Mouse (Mus musculus): ENCODE results near the gene Serpinb9d. TPM values are rescaled to one million over a fixed set of nuclear protein-coding genes. Genes with fewer than 3 reads are reported as not detected.

Gene Serpinb9d
- polyA plus RNA-seq (2012; rRNA removed): not detected in 2 replicates

DNA sequence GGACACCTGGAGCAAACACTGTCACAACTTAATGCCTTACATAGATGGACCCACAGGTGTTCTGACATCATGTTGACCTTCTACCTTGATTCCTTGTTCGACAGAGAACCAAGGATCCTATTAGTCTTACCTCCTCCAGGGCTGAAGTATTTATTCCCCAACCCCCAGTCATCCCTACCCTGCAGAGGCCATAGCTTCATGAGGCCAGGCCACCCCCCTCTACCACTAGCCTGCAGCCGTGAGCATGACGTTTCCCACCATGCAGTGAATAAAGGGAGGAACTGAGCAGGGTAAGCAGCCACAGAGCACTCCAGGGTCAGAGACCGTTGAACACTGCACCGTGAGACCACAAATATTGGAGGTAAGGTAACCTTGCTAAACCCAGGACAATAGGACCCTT is at the start of gene Serpinb9d:
TSS of gene Serpinb9d (plus strand) at position 301 of the 400 bp plus-strand sequence.

DNA sequence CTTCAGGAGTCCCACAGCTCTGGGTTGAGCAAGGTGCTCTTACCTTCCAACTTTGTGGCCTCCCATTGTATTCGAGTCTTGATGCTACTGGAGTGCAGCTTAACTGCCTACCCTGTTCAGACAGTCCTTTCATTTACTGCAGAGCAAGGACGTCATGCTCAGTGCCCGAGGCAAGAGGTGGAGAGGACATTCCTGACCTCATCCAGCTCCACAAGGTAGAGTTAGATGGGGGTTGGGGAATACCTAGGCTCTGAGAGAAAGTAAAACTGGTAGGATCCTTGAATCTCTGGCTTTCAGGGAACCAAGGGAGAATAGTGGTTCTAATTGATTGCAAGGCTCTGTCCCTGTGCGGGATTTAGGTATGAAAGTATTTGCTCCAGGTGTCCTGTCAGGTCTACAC is 33.1 kb upstream of the Serpinb9d start, which contains the start of gene Serpinb9c:
TSS of gene Serpinb9c (minus strand) at position 101 of the 400 bp plus-strand sequence.

DNA sequence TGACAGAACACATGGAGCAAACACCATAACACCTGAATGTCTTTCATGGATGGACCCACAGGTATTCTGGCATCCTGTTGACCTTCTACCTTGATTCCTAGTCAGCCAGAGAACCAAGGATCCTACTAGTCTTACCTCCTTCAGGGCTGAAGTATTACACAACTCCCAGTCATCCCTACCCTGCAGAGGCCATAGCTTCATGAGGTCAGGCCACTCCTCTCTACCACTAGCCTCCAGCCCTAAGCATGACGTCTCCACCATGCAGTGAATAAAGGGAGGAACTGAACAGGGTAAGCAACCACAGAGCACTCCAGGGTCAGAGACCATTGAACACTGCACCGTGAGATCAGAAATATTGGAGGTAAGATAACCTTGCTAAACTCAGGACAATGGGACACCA is 56.6 kb downstream of the Serpinb9d start, which contains the start of gene Serpinb9e:
TSS of gene Serpinb9e (plus strand) at position 301 of the 400 bp plus-strand sequence.

Other genes starting within 250 kb of the Serpinb9d start
- gene Serpinb6b, start 227.8 kb upstream of the Serpinb9d start, polyA plus RNA-seq (2012; rRNA removed): 0.28 and 0.34 TPM in 2 replicates
- gene Serpinb9, start 189.7 kb upstream of the Serpinb9d start, polyA plus RNA-seq (2012; rRNA removed): 0.34 and 0.55 TPM in 2 replicates
- 0.05 TPM in 1 of 2 replicates, not detected in the other for gene Serpinb9b, start 165.5 kb upstream of the Serpinb9d start, polyA plus RNA-seq (2012; rRNA removed)
- gene Serpinb1b, start 114.4 kb upstream of the Serpinb9d start, polyA plus RNA-seq (2012; rRNA removed): not detected in 2 replicates
- not detected in 2 replicates for gene Serpinb9c, start 33.2 kb upstream of the Serpinb9d start, polyA plus RNA-seq (2012; rRNA removed)
- gene Serpinb9e, start 56.7 kb downstream of the Serpinb9d start, polyA plus RNA-seq (2012; rRNA removed): not detected in 2 replicates
- not detected in 2 replicates for gene Serpinb9f, start 131.1 kb downstream of the Serpinb9d start, polyA plus RNA-seq (2012; rRNA removed)
- not detected in 2 replicates for gene Gm11397, start 202.8 kb downstream of the Serpinb9d start, polyA plus RNA-seq (2012; rRNA removed)